Mouse (Mus musculus): ENCODE measurements around the gene Mapk8ip2.
"Not testable (repeated sequence)": the region's sequence is repeated elsewhere in the genome, so short reads cannot be mapped to it uniquely, and the experiment has no call there.

Mapk8ip2 gene

DNA sequence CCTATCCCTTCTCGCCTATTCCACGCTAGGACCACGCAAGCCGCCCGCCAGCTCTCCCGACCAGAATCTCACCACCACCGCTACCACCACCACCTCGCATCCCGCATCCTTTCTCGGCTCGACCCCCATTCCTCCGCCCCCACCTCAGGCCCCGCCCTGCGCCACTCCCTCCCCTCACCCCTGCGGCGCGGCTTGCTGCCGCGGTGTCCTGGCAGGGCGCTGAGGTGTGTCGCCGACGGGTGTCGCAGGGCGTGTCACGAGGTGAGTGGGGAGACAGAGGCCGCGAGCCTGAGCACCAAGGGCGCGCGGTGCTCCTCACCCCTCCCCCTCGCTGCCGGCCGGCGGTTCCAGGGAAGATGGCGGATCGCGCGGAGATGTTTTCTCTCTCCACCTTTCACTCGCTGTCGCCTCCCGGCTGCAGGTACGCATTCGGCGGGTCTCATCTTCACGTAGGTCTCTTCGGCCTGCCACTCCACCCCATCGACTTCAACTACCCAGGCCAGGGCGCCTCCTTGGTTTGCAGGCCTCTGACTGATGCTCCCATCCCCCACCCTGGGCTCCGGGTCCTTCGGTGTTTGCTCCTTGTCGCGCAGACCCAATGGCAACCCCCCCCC lies at the start of gene Mapk8ip2:
TSS of gene Mapk8ip2 (plus strand) at position 49 of the 614 bp plus-strand sequence.
- DNase-seq, result peak; percentile 74

DNA sequence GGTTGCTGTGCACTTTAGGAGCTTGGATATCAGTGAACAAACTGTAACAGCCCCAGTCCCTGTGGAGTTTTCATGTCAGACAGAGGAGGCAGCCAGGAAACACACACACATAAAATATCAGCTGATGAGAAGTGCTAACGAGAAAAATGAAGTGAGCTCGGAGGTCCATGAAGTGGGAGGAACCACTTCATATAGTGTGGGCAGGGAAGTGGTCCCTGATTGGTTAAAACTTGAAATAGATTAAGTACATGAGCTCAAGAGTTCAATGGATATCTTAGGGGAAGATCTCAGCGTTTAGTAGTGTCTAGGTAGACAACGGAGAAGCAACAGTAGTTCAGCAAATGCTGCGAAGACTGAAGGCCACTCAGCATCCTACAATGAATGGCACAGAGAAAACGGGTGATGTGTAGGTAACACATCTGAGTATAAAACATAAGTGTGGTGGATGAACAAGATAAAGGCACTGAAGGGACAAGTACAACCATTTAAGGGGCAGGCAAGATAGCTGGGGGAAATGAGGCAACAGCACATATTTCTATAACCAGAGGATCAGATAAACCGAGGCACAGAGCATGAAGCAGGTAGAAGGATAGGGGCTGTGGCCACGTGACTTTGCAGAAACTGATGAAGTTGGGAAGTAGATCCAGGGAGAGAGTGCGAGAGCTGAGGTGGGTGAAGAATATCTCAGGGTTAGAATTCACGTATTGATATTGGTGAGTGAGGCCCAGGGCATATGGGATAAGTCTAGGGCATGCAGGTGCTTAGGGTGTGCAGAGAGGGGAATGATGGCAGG lies 48.7 kb upstream of the Mapk8ip2 start:
- no peak for DNase-seq

DNA sequence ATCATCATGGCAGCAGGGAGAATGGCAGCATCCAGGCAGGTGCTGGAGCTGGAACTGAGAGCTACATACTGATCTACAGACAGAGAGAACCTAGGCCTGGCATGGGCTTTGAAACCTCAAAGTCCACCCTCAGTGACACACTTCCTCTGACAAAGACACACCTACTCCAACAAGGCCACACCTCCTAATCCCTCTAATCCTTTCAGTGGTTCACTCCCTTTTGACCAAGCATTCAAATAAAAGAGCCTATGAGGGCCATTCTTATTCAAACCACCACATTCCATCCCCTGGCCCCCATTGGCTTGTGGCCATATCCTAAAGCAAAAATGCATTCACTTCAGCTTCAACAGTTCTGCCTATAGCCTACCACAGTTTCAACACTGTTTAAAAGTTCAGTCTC lies 47.0 kb upstream of the Mapk8ip2 start:
- DNase-seq, result no peak

DNA sequence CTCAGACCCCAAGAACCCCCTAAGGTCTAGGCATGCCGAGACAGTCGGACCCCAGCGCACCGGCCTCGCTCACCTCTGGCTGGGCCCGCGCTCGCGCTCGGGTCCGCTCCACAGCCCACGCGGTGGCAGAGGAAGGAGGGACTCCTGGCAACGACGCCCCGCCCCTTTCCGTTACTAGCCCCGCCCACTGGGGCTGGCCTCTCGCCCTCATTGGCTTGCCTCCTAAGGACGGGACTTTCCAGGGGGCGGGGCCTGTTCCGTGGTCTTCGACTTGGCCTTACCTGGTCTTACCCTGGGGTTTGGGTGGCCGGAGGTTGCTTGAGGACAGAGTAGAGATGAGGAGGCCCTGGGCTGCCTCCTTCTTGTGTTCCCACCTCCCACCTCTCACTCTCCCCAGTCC lies 43.6 kb upstream of the Mapk8ip2 start, which contains the start of gene Syce3:
TSS of gene Syce3 (minus strand) at position 386 of the 400 bp plus-strand sequence.
- DNase-seq, result no peak

DNA sequence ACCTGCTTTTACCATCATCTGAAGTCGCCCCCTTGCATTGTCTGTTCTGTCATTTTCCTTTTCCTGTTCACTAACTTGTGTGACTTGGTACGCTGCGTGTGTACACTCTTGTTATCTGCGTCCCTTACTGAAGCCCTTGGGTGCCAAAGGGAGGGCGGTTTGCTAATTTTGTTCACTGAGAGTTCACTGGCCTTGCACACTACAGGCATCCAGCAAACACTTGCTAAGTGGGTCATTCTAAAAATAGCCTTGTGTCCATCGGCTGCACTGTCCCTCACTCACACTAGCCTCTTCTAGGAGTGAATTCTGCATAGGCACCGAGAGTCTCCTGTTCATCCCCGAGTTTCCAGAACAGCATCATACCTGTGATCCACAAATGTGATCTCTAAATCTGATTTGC lies 38.4 kb upstream of the Mapk8ip2 start:
- peak; percentile 40 for DNase-seq

DNA sequence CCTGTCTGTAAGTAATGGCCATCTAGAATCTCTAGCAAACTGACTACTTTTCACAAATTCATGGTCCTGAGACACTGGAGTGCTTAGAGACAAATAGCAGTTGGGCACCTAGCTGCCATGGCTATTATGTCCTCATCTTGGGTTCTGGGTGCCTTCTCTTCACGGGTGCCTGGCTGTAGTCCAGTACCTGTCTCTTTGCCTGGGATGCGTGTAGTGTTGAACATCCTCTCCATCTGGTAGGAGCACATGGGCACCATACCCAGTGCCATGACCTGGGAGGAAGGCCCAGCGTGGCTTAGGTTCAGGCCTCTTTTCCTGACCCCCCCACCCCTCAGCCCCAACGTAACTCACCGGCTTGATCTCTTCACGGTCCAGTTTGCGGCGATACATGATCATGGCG lies 31.8 kb upstream of the Mapk8ip2 start:
- DNase-seq, result no peak

DNA sequence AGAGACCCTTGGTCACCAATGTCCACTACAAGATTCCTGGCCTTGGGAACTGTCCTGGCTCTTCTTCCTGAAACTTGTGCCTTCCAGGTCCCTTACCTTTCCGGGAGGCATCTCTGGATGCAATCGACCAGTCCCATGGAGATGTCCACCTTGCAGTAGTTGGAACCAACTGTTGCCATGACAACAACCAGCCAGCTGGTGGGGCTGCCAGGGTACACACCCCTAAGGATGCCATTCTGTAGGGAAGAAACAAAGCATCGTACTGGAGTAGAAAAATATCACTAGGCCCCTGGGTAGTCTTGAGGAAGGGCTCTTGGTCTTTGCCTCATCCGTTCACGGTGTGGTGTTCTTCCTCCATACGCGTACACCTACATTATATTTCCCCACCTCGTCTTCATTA lies 29.1 kb upstream of the Mapk8ip2 start:
- no peak for DNase-seq

DNA sequence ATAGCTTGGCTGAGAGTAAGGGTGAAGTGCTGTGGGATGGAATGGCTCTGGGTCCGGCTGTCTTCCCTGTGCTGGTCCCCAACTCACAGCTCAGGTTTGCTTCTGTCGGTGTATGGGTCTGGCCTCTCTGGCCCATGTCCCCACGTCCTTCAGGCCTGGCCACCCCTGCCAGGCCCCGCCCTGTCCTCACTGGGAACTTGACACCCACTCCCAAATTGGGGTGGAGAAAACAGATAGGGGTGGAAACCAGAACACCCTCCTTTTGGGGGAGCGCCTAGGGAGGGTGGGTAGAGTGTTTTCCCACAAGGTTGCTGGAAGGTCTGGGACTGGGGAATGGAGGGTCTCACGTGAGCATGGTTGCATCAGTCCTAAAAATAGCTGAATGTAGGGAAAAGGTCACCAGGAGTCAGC lies 28.0 kb upstream of the Mapk8ip2 start, which contains the start of gene Cpt1b:
TSS of gene Cpt1b (minus strand) at position 153 of the 411 bp plus-strand sequence.
- DNase-seq, result no peak

DNA sequence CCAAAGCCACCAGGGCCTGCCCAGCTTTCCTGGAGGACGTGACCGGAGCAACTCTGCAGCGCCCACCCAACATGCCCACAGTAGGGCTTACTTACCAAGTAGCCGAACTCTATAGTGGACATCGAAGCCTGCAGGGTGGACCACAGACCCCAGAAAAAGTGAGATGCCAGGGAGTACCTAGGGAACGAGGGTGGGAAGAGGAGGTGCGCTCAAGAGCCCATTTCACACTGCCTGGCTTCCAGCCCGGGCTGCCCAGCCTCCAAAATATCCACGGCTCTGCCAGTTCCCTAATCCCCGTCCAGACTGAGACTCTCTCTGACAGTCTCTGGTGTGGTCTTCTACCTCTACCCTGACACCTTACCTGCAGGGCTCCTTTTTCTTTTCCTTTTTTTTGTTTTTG lies 27.0 kb upstream of the Mapk8ip2 start:
- DNase-seq, result no peak

DNA sequence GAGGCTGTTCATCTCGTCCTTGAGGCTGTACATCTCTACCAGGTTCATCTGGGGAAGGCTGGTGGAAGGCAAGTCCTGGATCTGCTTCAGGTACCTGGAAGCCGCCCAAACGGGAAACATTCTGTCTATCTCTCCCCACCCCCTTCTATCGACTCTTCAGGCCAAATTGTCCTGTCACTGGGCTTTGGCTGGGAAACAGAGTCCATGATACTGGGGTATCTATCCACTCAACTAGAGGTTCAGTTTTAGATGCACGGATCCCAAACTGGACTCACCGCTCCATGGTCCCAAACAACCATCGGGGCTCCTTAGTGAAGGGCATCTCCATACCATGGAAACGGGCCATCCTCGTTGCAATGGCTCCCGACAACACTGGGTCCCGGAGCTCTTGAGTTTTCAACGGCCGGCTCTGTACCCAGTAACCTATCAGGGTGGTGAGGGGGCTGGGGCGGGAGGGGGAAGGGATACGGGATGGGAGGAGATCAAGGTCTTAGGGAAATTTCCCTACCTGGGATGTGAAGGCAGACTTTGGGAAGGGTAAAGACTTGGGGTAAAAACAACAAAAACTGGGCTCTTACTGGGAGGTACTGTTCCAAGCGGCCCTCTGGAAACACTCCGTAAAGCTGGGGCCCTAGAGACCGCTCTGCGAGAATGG lies 25.4 kb upstream of the Mapk8ip2 start:
- DNase-seq, result no peak

DNA sequence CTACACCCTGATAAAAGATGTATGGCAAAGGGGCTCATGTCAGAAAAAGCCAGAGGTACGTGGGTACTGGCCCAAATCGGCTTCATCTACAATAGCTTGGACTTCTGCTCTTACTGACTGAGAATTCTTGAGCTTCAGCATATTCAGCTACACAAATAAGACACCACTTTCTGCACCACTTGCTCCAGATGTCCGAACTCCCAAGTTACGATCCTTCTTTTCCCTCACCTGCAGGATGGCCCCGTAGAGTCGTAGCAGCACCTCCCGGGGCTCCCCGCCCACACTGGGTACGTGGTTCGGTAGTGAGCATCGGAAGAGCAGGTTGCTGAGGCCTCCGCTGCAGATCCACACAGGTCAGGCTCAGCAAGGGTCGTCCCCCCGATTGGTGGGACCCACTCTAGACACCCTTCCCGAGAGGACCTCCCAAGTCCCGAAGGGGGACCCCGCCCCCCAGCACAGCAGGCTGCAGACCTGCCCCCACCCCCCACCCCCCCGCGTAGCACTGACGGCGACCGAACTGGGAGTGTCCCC lies 24.8 kb upstream of the Mapk8ip2 start:
- DNase-seq, result no peak

DNA sequence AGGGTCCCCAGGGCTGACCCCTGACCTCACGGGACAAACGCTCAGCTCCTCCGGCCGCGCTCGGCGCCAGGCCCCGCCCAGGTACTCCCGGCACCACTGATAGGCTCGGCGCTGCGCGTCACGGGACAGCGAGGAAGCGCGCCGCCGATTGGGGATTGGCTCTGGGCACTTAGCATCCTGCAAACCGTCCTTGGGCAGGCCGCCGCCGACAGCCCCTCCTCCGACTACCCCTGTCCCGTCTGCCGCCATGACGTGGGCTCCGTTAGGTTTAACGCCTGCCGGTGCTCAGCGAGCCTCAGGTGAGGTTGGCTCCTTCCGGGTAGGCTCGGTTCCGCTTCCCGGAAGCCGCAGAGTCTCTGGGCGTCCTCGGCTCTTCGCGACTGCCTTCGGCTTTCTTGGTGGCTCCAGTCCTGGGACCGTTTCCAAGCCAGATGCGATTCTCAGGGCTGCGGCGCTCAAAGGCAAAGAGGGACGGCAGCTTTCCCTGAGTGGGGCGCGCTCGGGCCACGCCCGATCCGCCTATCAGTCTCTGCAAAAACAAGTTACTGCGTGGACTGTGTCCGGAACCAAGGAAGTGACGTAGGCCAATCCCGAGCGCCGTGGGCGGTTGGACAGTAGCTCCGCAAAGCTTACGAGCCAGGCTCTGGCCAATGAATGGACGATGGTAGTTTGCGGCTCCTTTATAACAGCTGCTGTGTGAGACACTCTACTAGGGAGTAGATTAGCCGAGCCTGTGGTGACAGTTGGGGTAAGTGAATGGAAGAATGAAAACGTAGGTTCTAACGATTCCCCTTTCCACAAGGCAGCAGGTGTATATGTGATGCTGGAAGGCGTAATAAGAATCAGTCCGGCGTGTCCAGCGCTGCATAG lies 24.1 kb upstream of the Mapk8ip2 start, which contains the start of the genes C730034F03Rik, Gm44502 and Chkb:
TSS of gene C730034F03Rik (plus strand) at position 238 of the 870 bp plus-strand sequence.
TSS of gene Gm44502 (minus strand) at position 345 of the 870 bp plus-strand sequence.
TSS of gene Chkb (minus strand) at position 557 of the 870 bp plus-strand sequence.
- DNase-seq, result peak; percentile 97

DNA sequence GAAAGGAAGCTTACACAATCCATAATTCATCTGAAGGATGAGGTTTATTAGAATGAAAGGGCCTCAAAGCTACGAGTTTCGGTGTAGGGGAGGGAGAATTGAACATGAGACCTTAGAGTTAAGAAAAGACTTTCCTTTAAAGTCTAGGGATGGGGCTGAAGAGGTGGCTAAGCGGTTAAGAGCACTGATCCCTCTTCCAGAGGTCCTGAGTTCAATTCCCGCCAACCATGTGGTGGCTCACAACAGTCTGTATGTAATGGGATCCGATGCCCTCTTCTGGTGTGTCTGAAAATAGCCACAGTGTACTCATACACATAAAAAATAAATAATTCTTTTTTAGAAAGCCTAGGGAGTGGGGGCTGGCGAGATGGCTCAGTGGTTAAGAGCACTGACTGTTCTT lies 23.4 kb upstream of the Mapk8ip2 start:
- DNase-seq, result no peak

DNA sequence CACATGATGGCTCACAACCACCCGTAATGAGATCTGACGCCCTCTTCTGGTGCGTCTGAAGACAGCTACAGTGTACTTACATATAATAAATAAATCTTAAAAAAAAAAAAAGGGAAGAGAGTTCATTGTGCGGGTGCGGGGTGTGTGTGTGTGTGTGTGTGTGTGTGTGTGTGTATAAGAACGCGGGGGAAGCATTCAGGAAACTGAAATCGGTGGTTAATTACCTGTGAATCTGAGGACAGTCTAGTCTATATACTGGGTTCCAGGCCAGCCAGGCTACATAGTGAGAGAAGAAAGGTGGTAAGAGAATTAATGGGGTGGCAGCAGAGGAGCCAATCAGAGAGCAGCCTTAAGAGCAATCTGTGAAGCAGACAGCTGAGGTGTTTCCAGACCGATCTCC lies 22.9 kb upstream of the Mapk8ip2 start:
- DNase-seq, result not testable (repeated sequence)

DNA sequence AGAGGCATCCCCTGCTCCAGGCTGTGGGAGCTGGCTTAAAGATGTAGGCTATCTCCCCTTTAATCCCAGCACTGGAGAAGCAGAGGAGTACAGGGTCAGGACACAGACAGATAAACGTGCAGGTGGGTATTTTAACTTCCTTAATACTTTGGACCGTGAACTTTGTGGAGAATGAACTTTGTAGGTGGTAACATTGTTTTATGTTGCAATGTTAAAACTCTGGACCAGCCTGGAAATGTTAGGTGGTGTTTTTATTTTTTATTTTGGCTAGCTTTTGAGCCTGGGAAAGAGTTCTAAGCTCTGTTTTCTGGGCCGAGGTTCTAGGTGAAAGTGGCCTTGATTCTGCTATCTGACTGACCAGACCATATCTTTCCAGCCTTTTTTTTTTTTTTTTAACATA lies 22.4 kb upstream of the Mapk8ip2 start:
- no peak for DNase-seq

DNA sequence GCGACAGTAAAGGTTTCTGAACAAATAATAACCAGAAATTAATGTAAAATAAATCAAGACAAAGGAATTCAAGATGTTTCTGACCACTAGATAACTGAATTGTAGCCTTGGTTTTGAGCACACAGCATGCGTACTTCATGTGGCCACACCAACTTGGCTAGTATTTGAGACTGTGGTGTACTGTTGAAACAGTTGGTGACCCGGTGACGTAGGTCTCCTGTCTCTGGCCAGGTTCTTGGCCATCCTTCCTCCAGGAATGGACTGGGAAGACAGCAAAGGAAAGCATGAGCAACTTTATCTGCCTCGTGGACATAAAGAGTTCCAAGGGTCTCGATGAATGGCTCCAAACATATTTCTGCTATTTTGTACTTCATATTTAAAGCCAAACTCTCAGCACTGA lies 21.9 kb upstream of the Mapk8ip2 start:
- DNase-seq, result no peak

DNA sequence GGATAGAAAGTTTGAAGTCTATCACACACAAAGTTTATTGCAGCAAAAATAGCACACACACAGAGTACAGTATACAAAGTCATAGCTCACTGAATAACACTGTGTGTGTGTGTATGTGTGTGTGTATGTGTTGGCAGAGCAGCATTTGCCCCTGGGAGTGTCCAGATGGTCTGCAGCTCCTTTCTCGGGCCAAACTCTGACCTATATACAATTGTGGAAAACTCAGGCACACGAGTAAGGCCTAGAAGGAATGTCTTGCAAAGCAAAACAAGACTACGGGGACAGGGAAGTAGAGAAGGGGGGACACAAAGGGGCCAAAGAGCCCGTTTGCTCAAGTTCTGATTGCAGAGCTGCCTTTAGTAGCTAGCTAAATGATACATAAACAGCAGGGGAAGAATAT lies 20.8 kb upstream of the Mapk8ip2 start:
- peak; percentile 27 for DNase-seq

DNA sequence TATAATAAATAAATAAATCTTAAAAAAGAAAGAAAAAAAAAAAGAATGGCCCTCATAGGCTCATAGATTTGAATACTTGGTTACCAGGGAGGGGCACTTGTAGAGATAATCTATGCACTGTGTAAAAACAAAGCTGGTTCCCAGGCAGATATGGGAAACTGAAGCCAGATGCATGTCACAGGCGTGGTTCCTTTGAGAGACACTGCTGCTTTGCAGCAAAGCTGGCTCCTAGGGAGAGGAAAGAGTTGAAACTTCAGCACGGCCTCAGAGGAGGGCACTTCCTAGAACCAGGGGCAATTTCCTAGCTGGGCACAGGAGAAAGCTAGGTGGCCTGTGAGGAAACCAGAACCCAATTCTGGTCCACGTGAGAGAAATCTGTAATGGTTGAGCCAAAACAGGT lies 19.6 kb upstream of the Mapk8ip2 start:
- no peak for DNase-seq

DNA sequence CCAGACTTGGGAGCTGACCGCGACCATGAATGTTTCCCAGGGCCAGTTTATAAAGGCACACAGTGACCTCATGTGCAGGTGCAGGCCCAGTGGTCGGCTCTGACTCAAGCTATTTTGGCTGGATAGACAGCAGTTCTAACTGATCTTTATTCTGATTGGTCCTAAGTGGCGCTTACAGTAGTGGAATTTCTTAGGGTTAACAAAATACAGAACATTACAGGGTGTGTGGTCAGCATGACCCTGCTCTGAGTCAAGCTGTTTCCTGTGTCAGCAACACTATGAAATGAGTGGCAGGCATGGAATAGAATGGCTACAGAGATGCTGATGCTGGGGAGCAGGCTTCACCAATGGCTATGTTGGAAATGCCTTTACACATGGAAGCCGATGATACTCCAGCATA lies 17.8 kb upstream of the Mapk8ip2 start:
- DNase-seq, result no peak

DNA sequence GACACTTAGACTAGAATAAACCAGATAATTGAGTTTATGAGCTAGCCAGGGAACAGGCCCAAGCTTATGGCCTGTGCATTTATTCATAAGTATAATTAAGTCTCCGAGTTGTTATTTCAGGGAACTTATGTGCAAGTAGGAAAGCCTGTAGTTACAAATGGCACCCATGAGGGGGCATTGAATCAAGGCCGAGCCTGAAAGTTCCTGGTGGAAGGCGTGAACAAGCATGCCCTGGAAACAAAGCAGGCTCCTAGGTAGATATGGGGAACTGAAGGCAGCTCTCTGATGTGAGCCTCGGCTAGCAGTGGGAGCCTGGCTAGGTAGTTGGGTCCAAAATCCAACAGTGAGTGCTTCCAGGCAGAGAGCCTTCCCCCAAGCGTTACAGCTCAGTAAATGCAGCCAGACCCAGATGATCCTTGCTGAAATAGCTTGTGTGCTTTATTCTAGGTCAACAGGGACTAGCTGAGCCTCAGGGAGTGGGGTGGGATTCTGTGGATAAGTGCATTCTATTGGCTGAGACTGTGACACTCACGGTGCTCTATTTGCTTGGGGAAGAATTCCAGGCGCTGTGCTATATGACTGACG lies 11.1 kb upstream of the Mapk8ip2 start:
- DNase-seq, result peak; percentile 68

DNA sequence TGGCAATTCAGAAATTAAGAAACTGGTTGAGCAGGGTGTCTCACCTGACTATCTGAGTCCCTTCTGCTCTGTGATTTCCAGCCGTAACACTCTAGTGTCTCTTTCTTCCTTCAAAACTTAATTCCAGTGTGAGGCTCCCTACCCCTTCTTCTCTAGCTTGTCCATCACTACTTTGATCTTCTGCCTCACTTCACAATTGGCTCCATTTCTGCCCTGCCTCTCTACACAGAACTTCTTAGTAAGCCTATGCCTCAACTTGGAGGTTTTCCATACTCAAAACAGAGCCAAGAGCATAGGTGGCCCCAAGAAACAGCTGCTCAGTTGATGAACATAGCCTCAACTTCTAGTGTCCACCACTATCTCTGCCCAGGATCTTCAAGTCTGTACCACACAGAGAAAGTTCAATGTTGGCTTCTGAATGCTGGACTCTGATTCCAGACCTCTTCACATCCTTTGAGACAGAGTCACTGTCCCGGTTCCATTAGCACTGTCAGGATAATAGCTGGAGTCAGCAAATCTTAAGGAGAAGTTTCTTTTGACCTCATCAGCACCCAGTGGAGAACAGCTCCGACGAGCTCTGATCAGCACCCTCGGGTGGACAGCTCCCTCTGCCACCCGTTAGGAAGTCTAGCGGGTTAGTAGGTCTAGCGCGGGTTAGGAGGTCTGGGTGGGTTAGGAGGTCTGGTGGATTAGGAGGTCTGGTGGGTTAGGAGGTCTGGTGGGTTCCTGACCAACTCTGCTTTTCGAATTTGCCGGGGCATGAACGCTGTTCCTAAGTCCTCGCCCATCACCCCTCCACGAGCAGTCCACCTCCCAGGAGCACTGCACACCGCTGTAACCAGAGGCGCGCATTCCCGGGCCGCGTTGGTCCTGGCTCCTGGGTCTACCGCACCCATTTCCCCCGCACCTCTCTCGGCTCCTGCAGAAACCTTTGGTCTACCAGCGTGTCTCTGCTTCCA lies 528 bp upstream of the Mapk8ip2 start:
- peak; percentile 71 for DNase-seq

Data from retina, postnatal 1 day (tissue).